Mouse (Mus musculus): ENCODE measurements around the gene Cdc42ep4. TPM values are rescaled to one million over a fixed set of nuclear protein-coding genes. Genes with fewer than 3 reads are reported as not detected.

The Cdc42ep4 gene
- polyA plus RNA-seq, 1 experiment from 2014 or later: 48.5 TPM

DNA sequence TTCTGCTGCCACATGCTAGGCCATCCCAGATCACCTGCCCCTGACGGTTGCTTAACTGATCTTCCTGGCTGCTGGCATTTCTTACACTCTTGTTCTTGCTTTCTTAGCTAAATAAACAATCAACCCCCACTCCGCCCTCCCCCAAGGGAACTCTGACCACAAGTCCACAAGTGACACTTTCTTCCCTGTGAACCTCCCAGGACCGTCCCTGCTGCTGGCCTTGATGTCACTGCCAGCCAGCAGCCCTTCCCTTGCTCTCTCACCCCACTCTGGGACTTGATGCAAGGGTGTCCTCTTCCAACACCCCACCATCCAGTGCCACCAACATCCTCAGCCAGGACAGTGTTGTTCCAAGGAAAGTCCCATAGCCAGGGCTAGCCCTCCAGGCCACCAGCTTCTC lies 20.8 kb downstream of the Cdc42ep4 start:
- Histone ChIP-seq H3K27me3 (ENCODE audit: insufficient read depth, low read length) (no peaks in the 10 kb centered on the region), H3K4me1 (replicated peaks; ENCODE audit: insufficient read depth, low read length) (peaks cover 58% of the 10 kb centered on the region), H3K9me3 (replicated peaks; ENCODE audit: low read length) (no peaks in the 10 kb centered on the region), H3K36me3 (ENCODE audit: insufficient read depth, low read length) (peaks cover 28% of the 10 kb centered on the region; the same call in 1 of the 2 replicates), H3K4me3 (replicated peaks; ENCODE audit: low read depth, low read length) (no peak overlapping the region), H3K27ac (no peak overlapping the region), H3K4me2 (ENCODE audit: low read length) (no peak overlapping the region), H3K9ac (ENCODE audit: low read depth, low read length) (no peak overlapping the region)
- 42% methylated on average over 3 of the region's 3 CpGs for WGBS
- DNase-seq (ENCODE audit: low spot score) (no peak), ATAC-seq (replicated peaks; ENCODE audit: low FRiP score, low read depth) (no peak)
- no peak for TF ChIP-seq CTCF (IDR thresholded peaks at IDR 0.05; ENCODE audit: low read depth)

DNA sequence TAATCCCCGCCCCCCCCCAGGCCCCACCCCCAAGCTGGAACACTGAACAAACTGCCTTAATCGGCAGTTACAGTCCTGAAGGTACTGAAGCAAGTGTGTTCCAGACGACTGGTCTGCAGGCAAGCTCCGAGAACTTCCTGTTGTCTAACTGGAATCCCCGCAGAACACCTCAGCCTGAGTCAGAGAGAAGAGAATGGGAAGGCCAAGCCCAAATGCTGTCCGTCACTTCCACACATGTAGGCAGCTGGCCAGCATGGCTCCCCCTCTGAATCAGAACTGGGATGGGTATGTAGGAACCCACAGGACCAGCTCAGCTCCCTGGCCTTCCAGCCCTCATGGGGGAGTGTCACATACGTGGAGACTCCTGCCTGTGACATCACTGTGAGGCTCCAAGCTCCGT lies 21.8 kb downstream of the Cdc42ep4 start:
- WGBS: 20% methylated on average over 8 of the region's 8 CpGs
- no peak for ATAC-seq (replicated peaks; ENCODE audit: low FRiP score, low read depth)
- Histone ChIP-seq H3K4me1 (replicated peaks; ENCODE audit: insufficient read depth, low read length) (peaks cover 61% of the 10 kb centered on the region), H3K9me3 (replicated peaks; ENCODE audit: low read length) (no peaks in the 10 kb centered on the region), H3K27ac (peak overlapping the region; percentile 67), H3K27me3 (ENCODE audit: insufficient read depth, low read length) (no peaks in the 10 kb centered on the region), H3K9ac (ENCODE audit: low read depth, low read length) (no peak overlapping the region), H3K4me2 (ENCODE audit: low read length) (no peak overlapping the region), H3K36me3 (ENCODE audit: insufficient read depth, low read length) (peaks cover 28% of the 10 kb centered on the region; the same call in 1 of the 2 replicates), H3K4me3 (replicated peaks; ENCODE audit: low read depth, low read length) (no peak overlapping the region)
- no peak for TF ChIP-seq CTCF (IDR thresholded peaks at IDR 0.05; ENCODE audit: low read depth)
- DNase-seq (ENCODE audit: low spot score): peak; percentile 54

- Histone ChIP-seq H3K4me3 (replicated peaks; ENCODE audit: low read depth, low read length) (no peak overlapping the region), H3K27ac (peak overlapping the region; percentile 67), H3K27me3 (ENCODE audit: insufficient read depth, low read length) (no peaks in the 10 kb centered on the region), H3K4me2 (ENCODE audit: low read length) (no peak overlapping the region; the same call in 1 of the 2 replicates), H3K9ac (ENCODE audit: low read depth, low read length) (0 out of 2 replicates have a peak overlapping the region, but pooled peaks have one; percentile 8), H3K4me1 (replicated peaks; ENCODE audit: insufficient read depth, low read length) (peaks cover 55% of the 10 kb centered on the region), H3K36me3 (ENCODE audit: insufficient read depth, low read length) (peaks cover 28% of the 10 kb centered on the region; the same call in 1 of the 2 replicates), H3K9me3 (replicated peaks; ENCODE audit: low read length) (no peaks in the 10 kb centered on the region)
- DNase-seq (ENCODE audit: low spot score) (no peak), ATAC-seq (replicated peaks; ENCODE audit: low FRiP score, low read depth) (no peak)
- TF ChIP-seq CTCF (IDR thresholded peaks at IDR 0.05; ENCODE audit: low read depth): no peak
- WGBS: 52% methylated on average over 21 of the region's 21 CpGs
Measured at GRCm38 (mm10) chr11:113729239-113729638, 22.4 kb downstream of the Cdc42ep4 start.

DNA sequence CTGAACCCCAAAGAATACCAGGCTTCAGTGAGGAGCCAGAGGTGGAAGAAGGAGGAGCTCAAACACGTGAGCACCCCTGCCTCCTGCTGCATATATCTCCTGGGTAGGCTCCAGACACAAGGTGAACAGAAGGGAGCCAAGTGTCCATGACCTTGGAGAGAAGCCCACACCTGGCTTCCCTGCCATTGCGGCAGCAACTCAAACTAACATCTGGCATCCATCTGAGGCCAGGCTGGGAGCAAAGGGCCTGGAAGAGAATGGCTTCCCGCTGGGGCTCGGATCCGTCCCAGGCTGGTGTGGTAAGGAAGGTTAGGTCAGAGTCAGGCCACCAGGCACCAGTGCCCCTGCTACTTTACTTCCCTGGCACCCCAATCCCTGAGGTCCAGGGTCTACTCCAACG lies 23.7 kb downstream of the Cdc42ep4 start:
- Histone ChIP-seq H3K4me1 (replicated peaks; ENCODE audit: insufficient read depth, low read length) (peaks cover 44% of the 10 kb centered on the region), H3K4me3 (replicated peaks; ENCODE audit: low read depth, low read length) (no peak overlapping the region), H3K36me3 (ENCODE audit: insufficient read depth, low read length) (peaks cover 28% of the 10 kb centered on the region; the same call in 1 of the 2 replicates), H3K4me2 (ENCODE audit: low read length) (no peak overlapping the region), H3K27me3 (ENCODE audit: insufficient read depth, low read length) (no peaks in the 10 kb centered on the region), H3K9me3 (replicated peaks; ENCODE audit: low read length) (no peaks in the 10 kb centered on the region), H3K27ac (peak overlapping the region; percentile 67), H3K9ac (ENCODE audit: low read depth, low read length) (no peak overlapping the region)
- 42% methylated on average over 6 of the region's 6 CpGs for WGBS
- TF ChIP-seq CTCF (IDR thresholded peaks at IDR 0.05; ENCODE audit: low read depth): no peak
- no peak for ATAC-seq (replicated peaks; ENCODE audit: low FRiP score, low read depth)
- DNase-seq (ENCODE audit: low spot score): no peak

- Histone ChIP-seq H3K4me3 (replicated peaks; ENCODE audit: low read depth, low read length) (no peak overlapping the region), H3K27me3 (ENCODE audit: insufficient read depth, low read length) (no peaks in the 10 kb centered on the region), H3K36me3 (ENCODE audit: insufficient read depth, low read length) (peaks cover 28% of the 10 kb centered on the region; the same call in 1 of the 2 replicates), H3K4me2 (ENCODE audit: low read length) (no peak overlapping the region), H3K9ac (ENCODE audit: low read depth, low read length) (0 out of 2 replicates have a peak overlapping the region, but pooled peaks have one; percentile 31), H3K9me3 (replicated peaks; ENCODE audit: low read length) (no peaks in the 10 kb centered on the region), H3K27ac (peak overlapping the region; percentile 67), H3K4me1 (replicated peaks; ENCODE audit: insufficient read depth, low read length) (peaks cover 42% of the 10 kb centered on the region)
- TF ChIP-seq CTCF (IDR thresholded peaks at IDR 0.05; ENCODE audit: low read depth): no peak
- WGBS: 60% methylated on average over 14 of the region's 14 CpGs
- ATAC-seq (replicated peaks; ENCODE audit: low FRiP score, low read depth) (no peak), DNase-seq (ENCODE audit: low spot score) (peak; percentile 76)
Measured at GRCm38 (mm10) chr11:113726994-113727888, 24.4 kb downstream of the Cdc42ep4 start.

- H3K4me1 ChIP-seq (replicated peaks; ENCODE audit: insufficient read depth, low read length): peaks cover 39% of the 10 kb centered on the region
- ATAC-seq (replicated peaks; ENCODE audit: low FRiP score, low read depth) (no peak), DNase-seq (ENCODE audit: low spot score) (peak; percentile 78)
- peak overlapping the region; percentile 51; the same call in 1 of the 2 replicates for H3K27ac ChIP-seq
- H3K4me3 ChIP-seq (replicated peaks; ENCODE audit: low read depth, low read length): no peak overlapping the region
- H3K9ac ChIP-seq (ENCODE audit: low read depth, low read length): 0 out of 2 replicates have a peak overlapping the region, but pooled peaks have one; percentile 2
- no peaks in the 10 kb centered on the region for H3K27me3 ChIP-seq (ENCODE audit: insufficient read depth, low read length)
- H3K36me3 ChIP-seq (ENCODE audit: insufficient read depth, low read length): peaks cover 28% of the 10 kb centered on the region; the same call in 1 of the 2 replicates
- TF ChIP-seq CTCF (IDR thresholded peaks at IDR 0.05; ENCODE audit: low read depth): no peak
- no peak overlapping the region for H3K4me2 ChIP-seq (ENCODE audit: low read length)
- WGBS: 50% methylated on average over 4 of the region's 4 CpGs
- H3K9me3 ChIP-seq (replicated peaks; ENCODE audit: low read length): no peaks in the 10 kb centered on the region
Measured at GRCm38 (mm10) chr11:113725235-113726048, 26.2 kb downstream of the Cdc42ep4 start.

Measured in kidney, postnatal 0 days (tissue).